Comparison of ENCODE assay signal across 22 mouse cellular contexts in genomic region chr1:91985783-91986182, GRCm38 (mm10).
DNase-seq lines count a peak whose midpoint lies in the region; ATAC-seq and TF ChIP-seq lines count a peak whose summit lies in the region.
"Had no signal": no experiment of that assay in that cellular context is flagged by ENCODE, and none has a peak within 500 bp of the region (broad histone marks: within the 10 kb centered on the region; RNA-seq: fewer than 3 reads in every experiment).

No protein-coding gene starts in this region.

- no peaks in the 10 kb centered on the region for H3K9me3 ChIP-seq in liver, embryonic 11.5 days (ENCODE audit: control insufficient read depth, low read length)
- H3K9me3 ChIP-seq: embryonic facial prominence, embryonic 13.5 days; embryonic facial prominence, embryonic 15.5 days; forebrain, embryonic 10.5 days; forebrain, embryonic 12.5 days had no signal

- no peaks in the 10 kb centered on the region for H3K4me1 ChIP-seq in liver, embryonic 11.5 days (replicated peaks; ENCODE audit: control insufficient read depth, insufficient read depth, low read length)
- H3K4me1 ChIP-seq: embryonic facial prominence, embryonic 13.5 days; embryonic facial prominence, embryonic 15.5 days; forebrain, embryonic 10.5 days; forebrain, embryonic 12.5 days had no signal

- peak overlapping the region; percentile 74 for H3K27ac ChIP-seq in gastrocnemius, adult 2 months
- H3K27ac ChIP-seq in liver, embryonic 11.5 days (ENCODE audit: low read depth, low read length) = no peak overlapping the region
- H3K27ac ChIP-seq: embryonic facial prominence, embryonic 13.5 days; embryonic facial prominence, embryonic 15.5 days; forebrain, embryonic 10.5 days; forebrain, embryonic 12.5 days had no signal

- no peak overlapping the region for H3K4me3 ChIP-seq in gastrocnemius, adult 2 months
- no peak overlapping the region for H3K4me3 ChIP-seq in liver, embryonic 11.5 days (ENCODE audit: low read depth, low read length)
- H3K4me3 ChIP-seq: embryonic facial prominence, embryonic 13.5 days; embryonic facial prominence, embryonic 15.5 days; erythroblast, embryonic 14.5 days; forebrain, embryonic 10.5 days; forebrain, embryonic 12.5 days had no signal

- no peak for ATAC-seq in liver, embryonic 11.5 days (replicated peaks; ENCODE audit: low FRiP score)
- ATAC-seq: forebrain, embryonic 14.5 days had no signal

- intact Hi-C loops in gastrocnemius, adult 2 months (cut with DNase I) = no loop called here
- intact Hi-C loops in gastrocnemius, postnatal 36 days (cut with DNase I) = no loop called here
- intact Hi-C loops in gastrocnemius, postnatal 14 days (cut with DNase I; ENCODE audit: low total_unique reads) = no loop called here

- no peak overlapping the region for H3K4me2 ChIP-seq in liver, embryonic 11.5 days
- H3K4me2 ChIP-seq: embryonic facial prominence, embryonic 13.5 days; embryonic facial prominence, embryonic 15.5 days; forebrain, embryonic 12.5 days had no signal

- no peak overlapping the region for H3K9ac ChIP-seq in liver, embryonic 11.5 days (ENCODE audit: low read depth, low read length)
- H3K9ac ChIP-seq: embryonic facial prominence, embryonic 13.5 days; embryonic facial prominence, embryonic 15.5 days; forebrain, embryonic 12.5 days had no signal

- peaks cover 7% of the 10 kb centered on the region; the same call in 1 of the 2 replicates for H3K36me3 ChIP-seq in liver, embryonic 11.5 days (ENCODE audit: control insufficient read depth, insufficient read depth, low read length)

- TF ChIP-seq CTCF in gastrocnemius, adult 2 months (IDR thresholded peaks at IDR 0.05) = no peak

- peak; percentile 58 for DNase-seq in gastrocnemius, adult 2 months
- no peak for DNase-seq in gastrocnemius, postnatal 36 days
- peak; percentile 32 for DNase-seq in gastrocnemius, postnatal 25 days
- DNase-seq in gastrocnemius, postnatal 14 days = no peak
- DNase-seq in skeletal muscle tissue, adult 2 months (ENCODE audit: low read depth, low spot score) = peak; percentile 59
- DNase-seq in liver, embryonic 11.5 days (ENCODE audit: low spot score) = no peak
- DNase-seq: adrenal gland, adult 2 months; adrenal gland, postnatal 10 days; adrenal gland, postnatal 25 days; cerebellum, adult 11 months; cerebellum, adult 18-20 months; cerebellum, adult 8-10 months; cerebellum, adult 9-11 months; cerebellum, postnatal 14 days; cerebellum, postnatal 36 days; embryo, embryonic 11 days had no signal

- H3K27me3 ChIP-seq in liver, embryonic 11.5 days (replicated peaks; ENCODE audit: control insufficient read depth, insufficient read depth, low read length) = no peaks in the 10 kb centered on the region
- H3K27me3 ChIP-seq: embryonic facial prominence, embryonic 13.5 days; embryonic facial prominence, embryonic 15.5 days; forebrain, embryonic 12.5 days had no signal

Comparison
In these comparisons a context has a peak if more than half of its experiments do, and no peak if none do; other contexts are left out.
1. DNase-seq: peak in gastrocnemius, adult 2 months (single experiment), gastrocnemius, postnatal 25 days (single experiment) and skeletal muscle tissue, adult 2 months (single experiment); none in gastrocnemius, postnatal 36 days (0 of 2), gastrocnemius, postnatal 14 days (single experiment) and liver, embryonic 11.5 days (single experiment).